Comparison of ENCODE assay signal across 16 mouse cellular contexts in the genomic region with DNA sequence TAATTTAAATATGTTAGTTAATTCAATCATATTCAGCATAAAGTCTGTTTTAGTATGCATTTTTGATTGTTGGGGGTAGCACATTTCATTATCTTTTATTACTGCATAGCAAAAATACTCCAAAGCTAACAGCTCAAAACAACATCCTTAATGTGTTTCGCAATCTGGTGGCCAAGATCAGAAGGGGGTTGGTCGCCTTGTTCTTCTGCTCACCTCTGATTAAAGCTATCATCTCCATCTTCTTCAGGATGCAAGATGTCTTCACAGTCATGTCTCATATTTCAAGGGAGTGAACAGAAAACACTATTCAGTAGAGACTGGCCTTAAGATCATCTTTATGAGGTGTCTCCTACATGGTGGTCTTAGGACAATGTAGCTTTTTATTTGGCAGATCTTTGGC.
"Had no signal": no experiment of that assay in that cellular context is flagged by ENCODE, and none has a peak within 500 bp of the region (broad histone marks: within the 10 kb centered on the region; RNA-seq: fewer than 3 reads in every experiment).

No protein-coding gene starts in this region.

- H3K9me3 ChIP-seq: limb, embryonic 15.5 days; megakaryocyte, embryonic 14.5 days; midbrain, embryonic 12.5 days; stomach, embryonic 15.5 days had no signal

- H3K9ac ChIP-seq: limb, embryonic 15.5 days; midbrain, embryonic 12.5 days; stomach, embryonic 15.5 days had no signal

- H3K4me2 ChIP-seq: limb, embryonic 15.5 days; midbrain, embryonic 12.5 days; stomach, embryonic 15.5 days had no signal

- H3K27ac ChIP-seq: left cerebral cortex, adult 2 months; limb, embryonic 15.5 days; midbrain, embryonic 12.5 days; stomach, embryonic 15.5 days had no signal

- H3K4me3 ChIP-seq: left cerebral cortex, adult 2 months; limb, embryonic 15.5 days; megakaryocyte, embryonic 14.5 days; midbrain, embryonic 12.5 days; stomach, embryonic 15.5 days had no signal

- ATAC-seq: inflammation-experienced regulatory T-cells, adult 6 months; intestine, postnatal 0 days; lung, postnatal 0 days; midbrain, embryonic 16.5 days had no signal

- H3K27me3 ChIP-seq: limb, embryonic 15.5 days; megakaryocyte, embryonic 14.5 days; midbrain, embryonic 12.5 days; stomach, embryonic 15.5 days had no signal

- H3K36me3 ChIP-seq: limb, embryonic 15.5 days; midbrain, embryonic 12.5 days; stomach, embryonic 15.5 days had no signal

- H3K4me1 ChIP-seq: limb, embryonic 15.5 days; megakaryocyte, embryonic 14.5 days; midbrain, embryonic 12.5 days; stomach, embryonic 15.5 days had no signal

- DNase-seq: kidney, adult 8-10 months; kidney, postnatal 25 days; lung, adult 18-20 months; lung, postnatal 4 days; right cerebral cortex, postnatal 14 days; thymus, adult 2 months; thymus, postnatal 25 days had no signal
